Mouse (Mus musculus) kidney, adult 2 months (tissue): Measurements from ENCODE around the gene Fry.

Source experiments
- CTCF ChIP-seq: fragments of 200-500 bp; conservative IDR thresholded peaks from 2 replicates; pipeline ENCODE4 v1.5.1; 2011; ENCODE audit warnings: low read depth, mild to moderate bottlenecking, control low read depth, low read length, moderate library complexity, mixed read lengths; ENCODE audit not compliant: insufficient read depth, insufficient read length
- POLR2A ChIP-seq: fragments of 200-500 bp; IDR thresholded peaks from one replicate; pipeline ENCODE4 v1.6.1; 2011; ENCODE audit warnings: low read depth, low read length, control low read depth

- TF ChIP-seq CTCF = no peak
- no peak for TF ChIP-seq POLR2A
Measured at GRCm38 (mm10) chr5:150348302-150348701, 229.9 kb downstream of the Fry start.
